Mouse (Mus musculus): ENCODE results near the gene Kifc5b.
A peak's percentile ranks its signal among the peaks of the same experiment; 100 is the strongest.

Kifc5b gene

DNA sequence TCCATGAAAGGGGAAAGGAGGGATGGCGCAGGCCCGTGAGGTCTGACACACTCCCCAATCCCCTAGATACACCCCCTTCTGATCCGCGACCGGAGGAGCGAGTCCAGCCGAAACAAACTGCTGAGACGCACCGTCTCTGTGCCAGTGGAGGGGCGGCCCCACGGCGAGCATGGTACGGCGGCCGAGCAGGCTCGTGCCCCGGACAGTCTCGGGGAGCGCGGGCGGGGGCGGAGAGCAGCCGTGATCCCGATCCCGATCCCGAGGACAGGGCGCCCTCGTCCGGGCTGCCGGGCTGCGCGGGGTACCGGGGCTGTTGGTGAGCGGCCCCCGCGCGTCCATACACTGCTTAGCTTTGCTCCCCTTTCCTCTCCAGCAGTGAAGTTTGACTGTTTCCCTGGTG is 29.7 kb downstream of the Kifc5b start:
- no peak for ATAC-seq (ENCODE audit: low TSS enrichment)

DNA sequence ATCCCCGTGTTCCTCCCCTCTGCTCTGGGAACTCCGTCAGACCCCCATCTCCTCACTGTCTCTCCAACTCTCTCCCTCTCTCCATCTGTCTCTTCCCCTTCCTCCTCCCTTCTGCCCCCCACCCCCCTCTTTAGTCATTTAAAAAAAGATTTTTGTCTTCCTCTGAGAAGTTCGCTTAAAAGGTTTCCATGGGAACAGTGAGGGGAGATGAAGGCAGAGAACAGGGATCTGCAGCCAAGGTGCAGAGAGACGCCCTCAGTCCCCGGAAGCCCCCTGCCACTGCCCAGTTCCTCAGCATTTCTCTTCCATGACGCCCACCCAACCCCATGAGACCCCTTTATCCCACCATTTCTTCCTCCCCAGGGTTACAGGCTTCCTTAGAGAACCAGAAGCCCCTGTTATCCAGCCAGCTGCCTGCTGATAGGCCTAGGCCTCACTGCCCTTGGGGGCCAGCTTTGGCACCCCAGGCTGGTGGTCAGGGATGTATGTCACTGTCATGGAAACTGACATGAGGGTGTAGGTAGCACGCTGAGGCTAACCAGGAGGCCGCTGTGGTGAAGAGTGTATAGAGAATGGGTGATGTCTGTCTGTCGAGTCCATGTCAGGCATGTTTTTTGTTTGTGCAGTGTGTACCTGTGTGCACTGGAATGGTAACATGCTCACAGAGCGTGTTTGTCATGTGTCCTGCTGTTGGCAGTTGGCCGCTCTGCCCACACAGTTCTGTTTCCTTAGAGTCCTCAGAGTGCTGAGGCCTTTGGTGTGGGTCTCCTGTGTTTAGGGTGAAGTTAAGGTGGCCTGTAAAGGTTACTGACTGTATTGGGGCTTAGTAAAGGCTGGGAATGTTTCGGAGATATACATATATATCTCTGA is 30.6 kb downstream of the Kifc5b start:
- ATAC-seq (ENCODE audit: low TSS enrichment), result no peak

DNA sequence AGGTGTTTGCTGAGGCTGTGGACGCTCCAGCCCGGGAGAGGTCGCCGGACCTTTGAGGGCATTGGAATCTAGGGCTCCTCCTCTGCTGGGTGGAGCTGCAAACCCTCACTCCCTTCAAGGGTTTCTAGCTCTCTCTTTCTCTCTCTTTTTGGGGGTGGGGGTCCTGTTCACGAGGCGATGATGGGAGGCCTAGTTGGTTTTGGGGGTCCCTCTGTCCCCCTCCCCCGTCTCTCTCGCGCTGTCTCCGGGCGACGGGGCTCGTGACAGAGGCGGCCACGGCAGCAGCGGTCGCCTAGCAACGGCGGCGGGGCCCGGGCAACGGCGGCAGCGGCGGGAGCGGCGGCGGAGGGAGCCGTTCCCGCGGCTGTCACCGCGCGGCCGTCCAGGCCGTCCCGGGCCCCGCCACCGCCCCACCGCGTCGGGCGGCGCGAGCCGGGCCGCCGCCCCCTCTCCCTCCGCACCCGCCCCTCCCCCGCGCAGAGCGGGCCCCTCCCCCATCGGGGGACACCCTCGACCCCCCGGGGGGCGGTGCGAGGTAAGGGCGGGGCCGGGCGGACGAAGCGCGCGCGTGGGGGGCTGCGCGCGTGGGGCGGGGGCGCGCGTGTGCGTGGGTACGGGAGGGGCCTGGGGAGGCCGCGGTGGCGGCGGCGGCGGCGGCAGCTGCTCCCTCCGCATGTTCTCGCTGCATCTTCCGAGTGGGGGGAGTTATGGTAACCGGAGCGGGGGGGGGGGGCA is 31.6 kb downstream of the Kifc5b start:
- ATAC-seq (ENCODE audit: low TSS enrichment), result no peak

DNA sequence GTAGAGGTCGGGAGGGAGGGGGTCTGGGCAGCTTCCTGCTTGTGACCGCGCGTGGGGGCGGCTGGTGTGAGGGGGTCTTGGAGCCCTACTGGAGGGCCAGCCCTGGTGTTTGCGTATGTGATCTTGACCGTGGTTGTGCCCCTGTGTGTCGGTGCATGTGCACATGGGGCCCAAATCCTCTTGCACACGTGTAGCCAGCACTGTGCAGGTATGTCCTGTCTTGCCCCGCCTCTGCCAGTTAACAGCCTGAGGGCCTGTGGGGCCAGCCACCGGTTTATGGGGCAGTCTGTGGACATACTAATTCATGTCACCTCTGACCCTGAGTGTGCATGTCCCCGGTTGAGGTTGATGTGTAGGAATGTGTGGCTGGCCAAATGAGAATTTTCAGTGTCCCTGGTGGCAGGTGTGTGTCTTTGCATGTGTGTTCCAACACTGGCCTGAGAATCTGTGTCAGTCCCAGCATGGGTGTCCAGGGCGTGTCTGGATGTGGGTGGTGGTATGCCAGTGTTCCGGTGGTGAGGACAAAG is 32.2 kb downstream of the Kifc5b start:
- ATAC-seq (ENCODE audit: low TSS enrichment), result peak; percentile 7; the same call in 1 of the 2 replicates

DNA sequence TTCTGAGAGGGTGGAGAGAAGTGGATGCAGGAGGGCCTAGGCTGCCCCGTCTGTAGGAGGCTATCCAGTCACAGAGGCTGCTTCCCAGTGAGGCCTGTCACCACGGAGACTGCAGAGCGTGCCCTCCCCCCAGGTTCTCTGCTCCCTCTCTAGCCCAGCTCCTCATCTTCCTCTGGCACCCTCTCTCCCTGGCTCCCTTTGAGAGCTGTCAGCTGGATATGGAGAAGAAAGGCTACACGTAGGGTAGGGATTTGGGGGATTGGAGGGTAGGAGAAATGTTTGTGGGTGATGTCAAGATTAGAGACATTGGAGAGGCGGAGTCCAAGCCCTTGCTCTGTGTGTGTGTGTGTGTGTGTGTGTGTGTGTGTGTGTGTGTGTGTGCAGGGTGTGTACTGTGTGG is 33.0 kb downstream of the Kifc5b start:
- ATAC-seq (ENCODE audit: low TSS enrichment), result peak; percentile 21; the same call in 1 of the 2 replicates

DNA sequence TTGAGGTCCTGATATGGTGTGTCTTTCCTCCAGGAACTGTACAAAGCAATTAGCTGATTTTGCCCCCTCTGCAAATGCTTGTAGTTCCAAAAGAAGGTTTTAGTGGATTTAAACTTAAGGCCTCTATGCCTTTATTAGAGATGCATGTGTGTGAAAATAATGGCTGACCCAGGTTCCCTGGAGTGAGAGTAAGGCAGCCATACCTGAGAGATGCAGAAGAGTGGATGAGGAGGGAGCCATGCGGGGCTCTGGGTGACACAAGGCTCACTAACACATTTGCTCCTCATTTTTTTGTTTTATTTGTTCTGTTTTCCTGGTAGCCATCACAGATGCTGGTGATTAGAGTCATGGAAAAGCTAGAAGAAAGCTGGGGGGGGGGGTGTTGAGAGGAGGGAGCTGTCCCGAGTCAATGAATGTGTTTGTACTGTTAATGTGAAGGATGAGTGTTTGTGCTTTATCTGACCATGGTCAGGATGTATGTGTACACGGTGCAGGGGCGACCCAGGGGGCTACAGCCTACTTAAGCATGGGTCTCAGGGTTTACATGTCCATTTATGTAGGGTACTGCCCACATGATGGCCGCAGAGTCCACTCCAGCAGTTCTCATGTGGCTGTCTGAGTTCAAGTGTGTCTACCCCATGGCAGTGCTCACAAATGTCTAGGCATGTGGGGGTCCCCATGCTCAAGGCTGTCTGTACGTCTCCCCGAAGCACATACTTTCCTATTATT is 33.8 kb downstream of the Kifc5b start:
- no peak for ATAC-seq (ENCODE audit: low TSS enrichment)

DNA sequence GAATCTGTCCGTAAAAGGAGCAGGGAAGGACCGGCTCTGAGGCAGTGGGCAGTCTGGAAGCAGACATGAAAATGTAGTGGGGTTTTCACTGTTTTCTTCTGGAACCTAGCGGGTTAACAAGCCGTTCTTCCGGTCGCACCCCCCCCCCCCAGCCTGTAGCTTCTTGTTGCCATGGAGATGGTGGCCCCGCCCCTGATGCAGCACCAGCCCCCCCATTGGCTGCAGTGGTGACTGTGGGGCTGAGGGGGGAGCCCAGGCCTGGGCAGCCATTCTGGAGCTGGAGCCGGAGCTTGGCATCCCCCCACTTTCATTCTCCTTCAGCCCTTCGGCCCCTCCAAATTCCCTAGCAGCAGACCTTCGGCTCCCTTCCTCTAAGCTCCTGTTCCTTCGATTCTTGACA is 34.5 kb downstream of the Kifc5b start:
- ATAC-seq (ENCODE audit: low TSS enrichment), result no peak

DNA sequence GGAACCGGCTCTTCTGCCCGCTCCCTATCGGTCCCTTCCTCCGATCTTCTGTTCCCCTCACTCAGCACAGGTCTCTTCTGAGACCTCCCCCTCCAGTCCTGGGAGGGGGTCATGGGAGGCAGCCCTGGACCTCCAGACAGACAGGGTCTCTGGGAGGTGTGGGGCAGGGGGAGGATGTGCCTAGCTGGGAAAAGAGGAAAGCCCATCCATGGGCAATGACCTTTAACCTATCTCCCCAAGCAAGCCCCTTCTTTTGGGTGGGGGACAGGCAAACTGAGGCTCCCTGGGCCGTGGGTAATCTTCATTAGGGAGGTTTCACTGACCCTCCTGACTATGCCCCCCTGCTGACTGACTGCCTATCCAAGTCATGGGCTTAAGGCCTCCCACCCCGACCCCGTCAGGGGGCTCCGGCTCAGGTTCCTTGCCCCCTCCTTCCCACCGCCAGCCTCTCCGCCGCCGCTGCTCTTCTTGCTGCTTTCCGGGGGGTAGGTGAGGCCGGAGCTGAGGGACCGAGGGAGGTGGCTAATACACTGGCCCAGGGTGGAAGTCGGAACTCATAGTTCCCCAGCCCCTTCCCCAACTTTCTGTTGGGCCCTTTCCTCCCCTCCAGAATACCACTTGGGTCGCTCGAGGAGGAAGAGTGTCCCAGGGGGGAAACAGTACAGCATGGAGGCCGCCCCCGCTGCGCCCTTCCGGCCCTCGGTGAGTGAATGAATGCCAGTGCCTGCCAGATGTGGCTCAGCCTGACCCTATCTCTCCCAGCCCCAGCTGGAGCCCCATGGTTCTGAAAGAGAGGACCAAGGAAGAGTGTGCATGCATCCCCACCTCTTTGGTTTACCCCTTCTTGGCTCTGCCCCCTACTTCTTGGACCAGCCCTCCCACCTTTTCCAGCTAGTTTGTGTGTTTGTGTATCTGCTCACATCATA is 35.3 kb downstream of the Kifc5b start:
- no peak for ATAC-seq (ENCODE audit: low TSS enrichment)

DNA sequence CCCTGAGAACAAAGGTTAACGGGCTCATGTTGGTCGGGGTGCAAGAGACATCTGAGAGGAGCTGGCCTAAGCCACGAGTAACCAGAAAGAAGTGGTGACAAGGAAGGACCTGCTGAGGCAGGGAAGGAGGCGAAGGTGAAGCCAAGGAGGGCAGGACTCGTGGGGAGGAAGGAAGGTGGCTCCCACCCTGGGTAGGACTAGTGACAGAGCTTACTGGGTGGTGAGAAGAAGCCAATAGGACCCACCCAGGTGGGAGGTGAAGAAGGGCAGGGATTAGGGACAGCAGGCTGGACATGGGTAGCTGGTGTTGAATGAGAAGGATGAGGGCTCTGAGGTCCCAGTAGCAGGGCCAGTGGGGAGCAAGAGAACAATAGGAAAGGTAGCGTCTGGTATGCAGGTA is 36.3 kb downstream of the Kifc5b start:
- ATAC-seq (ENCODE audit: low TSS enrichment), result no peak

DNA sequence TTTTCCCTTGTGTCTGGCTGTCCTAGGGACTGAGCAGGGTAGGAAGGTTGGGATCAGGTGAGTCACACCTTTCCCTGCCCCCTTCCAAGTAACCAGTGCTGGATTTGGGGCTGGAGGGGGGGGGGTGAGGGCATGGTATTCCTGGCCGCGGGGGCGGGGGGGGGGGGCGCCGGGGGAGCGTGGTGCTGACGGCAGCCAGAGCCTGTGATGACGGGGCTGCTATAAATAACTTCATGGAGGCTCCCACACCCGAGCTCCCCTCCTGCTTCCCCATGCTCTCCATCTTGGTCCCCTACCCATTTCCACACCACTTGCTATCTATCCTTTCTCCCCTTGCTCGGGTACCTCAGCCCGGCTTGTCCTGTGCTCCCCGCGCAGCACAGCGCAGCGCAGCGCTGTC is 36.8 kb downstream of the Kifc5b start:
- no peak for ATAC-seq (ENCODE audit: low TSS enrichment)

DNA sequence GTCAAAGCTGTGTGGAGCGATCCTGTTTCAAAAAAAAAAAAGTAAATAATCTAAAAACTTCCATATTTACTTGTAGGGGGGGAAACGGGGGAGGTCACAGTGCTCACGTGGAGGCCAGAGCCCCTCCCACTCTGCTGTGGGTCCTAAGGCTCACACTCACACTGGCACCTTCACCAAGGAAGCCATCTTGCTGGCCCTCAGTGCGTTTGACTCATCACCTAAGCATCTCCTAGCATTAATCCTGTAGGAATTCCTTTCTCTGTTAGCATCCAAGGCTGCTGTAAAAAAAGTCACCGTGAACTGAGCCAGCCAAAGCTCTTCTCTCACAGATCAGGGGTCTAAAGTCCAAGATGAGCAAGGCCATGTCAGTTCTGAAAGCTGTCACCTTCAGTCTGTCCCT is 39.4 kb downstream of the Kifc5b start:
- ATAC-seq (ENCODE audit: low TSS enrichment), result no peak

DNA sequence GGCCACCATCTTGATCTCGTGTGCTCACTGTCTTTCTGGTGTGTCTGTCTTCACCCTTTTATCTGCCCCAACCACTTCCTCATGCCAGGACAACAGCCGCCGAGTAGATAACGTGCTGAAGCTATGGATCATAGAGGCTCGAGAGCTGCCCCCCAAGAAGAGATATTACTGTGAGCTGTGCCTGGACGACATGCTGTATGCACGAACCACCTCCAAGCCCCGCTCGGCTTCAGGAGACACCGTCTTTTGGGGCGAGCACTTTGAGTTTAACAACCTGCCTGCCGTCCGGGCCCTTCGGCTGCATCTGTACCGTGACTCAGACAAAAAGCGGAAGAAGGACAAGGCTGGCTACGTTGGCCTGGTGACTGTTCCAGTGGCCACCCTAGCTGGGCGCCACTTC is 40.0 kb downstream of the Kifc5b start:
- ATAC-seq (ENCODE audit: low TSS enrichment), result no peak

DNA sequence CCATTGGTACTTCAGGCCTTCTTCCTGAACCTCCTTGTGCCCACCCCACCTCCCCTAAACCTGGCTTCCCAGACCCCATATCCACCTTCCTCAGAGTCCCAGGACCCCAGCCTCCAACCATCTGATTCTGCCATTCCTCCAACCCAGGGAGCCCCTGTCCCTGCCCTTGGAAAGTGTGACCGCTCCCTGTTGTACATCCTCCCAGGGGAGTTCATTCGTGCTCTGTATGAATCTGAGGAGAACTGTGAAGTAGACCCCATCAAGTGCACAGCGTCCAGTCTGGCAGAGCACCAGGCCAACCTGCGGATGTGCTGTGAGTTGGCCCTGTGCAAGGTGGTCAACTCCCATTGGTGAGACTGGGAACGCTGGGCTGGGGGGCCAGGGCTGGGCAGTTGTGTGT is 41.0 kb downstream of the Kifc5b start:
- ATAC-seq (ENCODE audit: low TSS enrichment), result no peak

DNA sequence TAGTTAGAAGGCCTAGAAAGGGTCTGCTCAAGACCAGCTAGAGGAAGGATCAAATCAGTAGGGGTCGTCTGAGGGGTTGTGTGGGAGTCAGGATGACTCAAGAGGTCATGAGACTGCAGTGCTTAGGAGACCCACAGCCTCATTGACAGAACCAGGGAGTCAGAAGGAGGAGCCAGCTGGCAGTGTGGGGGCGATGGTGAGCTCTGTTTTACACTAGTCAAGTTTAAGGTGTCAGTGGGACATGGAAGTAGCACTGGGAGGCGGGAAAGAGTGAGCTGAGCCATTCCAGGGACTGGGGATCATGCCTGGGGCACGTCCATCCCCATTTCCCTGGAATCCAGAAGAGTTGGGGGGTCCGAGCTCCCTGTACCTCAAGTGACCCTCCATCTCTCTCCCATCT is 42.0 kb downstream of the Kifc5b start:
- ATAC-seq (ENCODE audit: low TSS enrichment), result peak; percentile 73

DNA sequence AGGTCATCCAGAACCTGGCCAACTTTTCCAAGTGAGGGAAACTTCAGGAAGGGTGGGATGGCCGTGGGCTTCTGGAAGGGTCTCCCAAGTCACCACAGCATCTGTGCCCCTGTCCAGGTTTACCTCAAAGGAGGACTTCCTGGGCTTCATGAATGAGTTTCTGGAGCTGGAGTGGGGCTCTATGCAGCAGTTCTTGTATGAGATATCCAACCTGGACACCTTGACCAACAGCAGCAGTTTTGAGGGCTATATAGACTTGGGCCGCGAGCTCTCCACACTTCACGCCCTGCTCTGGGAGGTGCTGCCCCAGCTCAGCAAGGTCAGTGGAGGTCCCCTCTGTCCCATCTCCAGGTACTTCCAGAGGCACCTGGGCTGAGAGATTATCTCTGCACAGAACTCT is 42.9 kb downstream of the Kifc5b start:
- ATAC-seq (ENCODE audit: low TSS enrichment), result no peak

DNA sequence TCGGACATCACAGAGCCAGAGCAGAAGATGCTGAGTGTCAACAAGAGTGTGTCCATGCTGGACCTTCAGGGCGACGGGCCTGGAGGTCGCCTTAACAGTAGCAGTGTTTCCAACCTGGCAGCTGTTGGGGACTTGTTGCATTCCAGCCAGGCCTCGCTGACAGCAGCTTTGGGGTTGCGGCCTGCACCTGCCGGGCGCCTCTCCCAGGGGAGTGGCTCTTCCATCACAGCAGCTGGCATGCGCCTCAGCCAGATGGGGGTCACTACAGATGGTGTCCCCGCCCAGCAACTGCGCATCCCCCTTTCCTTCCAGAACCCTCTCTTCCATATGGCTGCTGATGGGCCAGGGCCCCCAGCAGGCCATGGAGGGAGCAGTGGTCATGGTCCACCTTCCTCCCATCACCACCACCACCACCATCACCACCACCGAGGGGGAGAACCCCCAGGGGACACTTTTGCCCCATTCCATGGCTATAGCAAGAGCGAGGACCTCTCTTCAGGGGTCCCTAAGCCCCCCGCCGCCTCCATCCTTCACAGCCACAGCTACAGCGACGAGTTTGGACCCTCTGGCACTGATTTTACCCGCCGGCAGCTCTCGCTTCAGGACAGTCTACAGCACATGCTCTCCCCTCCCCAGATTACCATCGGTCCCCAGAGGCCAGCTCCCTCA is 44.8 kb downstream of the Kifc5b start:
- no peak for ATAC-seq (ENCODE audit: low TSS enrichment)

DNA sequence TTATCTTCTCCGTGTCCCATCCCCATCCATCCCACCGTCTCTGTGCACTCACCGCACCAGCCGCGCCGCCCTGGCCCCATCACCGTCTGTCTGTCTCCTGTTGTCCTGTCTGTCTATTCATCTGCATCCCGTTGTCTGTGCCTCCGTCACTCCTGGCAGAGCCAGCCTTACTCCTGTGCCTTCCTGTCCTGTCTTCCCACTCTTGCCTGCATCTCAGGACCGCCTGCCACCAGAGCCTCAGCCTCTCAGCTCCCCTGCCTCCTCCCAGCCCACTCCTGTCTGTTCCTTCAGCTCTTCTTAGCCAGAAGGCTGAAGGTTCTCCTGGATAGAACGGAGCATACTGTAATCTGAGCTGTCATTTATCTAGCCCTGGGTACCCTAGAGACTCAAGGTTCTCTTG is 50.1 kb downstream of the Kifc5b start:
- peak; percentile 72; the same call in 1 of the 2 replicates for ATAC-seq (ENCODE audit: low TSS enrichment)

DNA sequence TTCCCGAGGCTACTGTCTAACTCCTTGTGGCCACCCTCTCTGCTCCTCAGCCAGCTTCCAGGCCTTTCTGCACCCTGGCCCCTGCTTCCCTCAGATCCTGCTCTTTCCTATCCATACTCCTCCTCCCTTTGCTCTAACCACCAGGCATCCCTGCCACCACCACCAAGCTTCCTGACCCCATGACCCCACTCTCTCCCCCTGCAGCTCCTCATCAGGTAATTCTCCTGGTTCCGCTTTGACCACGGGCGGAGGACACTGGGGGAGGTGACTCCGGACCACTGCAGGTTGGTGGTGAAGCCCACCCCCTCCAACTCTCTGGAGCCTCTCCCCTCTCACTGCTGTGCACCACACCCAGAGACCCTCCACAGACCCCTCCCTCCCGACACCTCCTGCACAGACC is 50.6 kb downstream of the Kifc5b start:
- no peak for ATAC-seq (ENCODE audit: low TSS enrichment)

DNA sequence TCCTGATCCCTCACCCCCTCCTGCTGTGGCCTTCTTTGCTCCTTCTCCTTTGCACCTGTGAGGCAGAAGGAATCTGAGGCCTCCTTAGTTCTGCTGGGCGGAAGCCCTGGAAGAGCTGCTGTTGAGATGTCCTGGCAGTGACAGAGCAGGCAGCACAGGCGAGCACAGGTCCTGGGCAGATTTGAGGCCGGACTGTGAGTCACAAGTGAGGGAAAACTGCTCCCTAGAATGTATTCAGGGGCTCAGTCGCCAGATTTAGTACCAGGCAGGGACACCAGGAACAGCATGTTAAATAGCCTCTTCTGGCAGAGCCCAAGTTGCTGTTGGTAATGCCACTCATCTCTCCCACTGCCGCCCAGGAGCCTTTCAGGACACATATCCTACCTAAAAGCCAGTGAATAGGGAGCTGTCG is 51.3 kb downstream of the Kifc5b start:
- ATAC-seq (ENCODE audit: low TSS enrichment), result peak; percentile 53

DNA sequence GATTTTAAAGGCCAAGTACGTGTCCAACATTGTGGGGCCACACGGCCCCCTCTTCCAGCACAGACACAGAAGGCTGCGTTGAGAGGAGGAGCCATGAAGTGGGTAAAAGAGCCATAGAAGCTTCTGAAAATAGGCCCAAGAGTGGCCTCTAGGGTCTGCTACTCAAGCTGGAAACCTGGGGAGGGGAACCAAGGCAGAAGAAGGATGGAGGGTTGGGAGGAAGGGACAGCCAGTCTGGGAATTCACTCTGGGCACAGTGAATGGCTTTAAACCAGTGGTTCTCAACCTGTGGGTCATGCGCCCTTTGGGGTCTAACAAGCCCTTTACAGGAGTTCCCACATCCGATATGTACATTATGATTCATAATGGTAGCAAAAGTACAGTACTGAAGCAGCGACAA is 52.4 kb downstream of the Kifc5b start:
- ATAC-seq (ENCODE audit: low TSS enrichment), result no peak

DNA sequence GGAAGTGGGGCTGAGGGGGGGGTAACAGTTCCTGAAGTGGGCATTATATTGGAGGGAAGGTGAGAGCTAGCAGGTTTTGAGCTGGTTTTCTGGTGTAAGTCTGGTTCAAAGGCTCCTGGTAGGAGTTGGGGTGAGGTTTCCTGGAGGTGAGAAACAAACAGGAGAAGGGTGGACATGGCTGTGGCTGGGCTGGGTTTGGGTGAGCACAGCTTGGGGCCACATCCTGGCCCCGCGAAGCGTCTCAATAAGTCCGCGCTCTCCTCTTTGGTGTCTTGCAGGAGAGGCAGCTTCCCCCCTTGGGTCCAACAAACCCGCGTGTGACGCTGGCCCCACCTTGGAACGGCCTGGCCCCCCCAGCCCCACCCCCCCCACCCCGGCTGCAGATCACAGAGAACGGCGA is 53.3 kb downstream of the Kifc5b start:
- ATAC-seq (ENCODE audit: low TSS enrichment), result no peak

Data from frontal cortex, adult (tissue).